Comparison of ENCODE assay signal across 15 mouse cellular contexts in genomic region chr2:28998246-28998645, GRCm38 (mm10). TPM values are rescaled to one million over a fixed set of nuclear protein-coding genes. Genes with fewer than 3 reads are reported as not detected.
DNase-seq lines count a peak whose midpoint lies in the region; ATAC-seq and TF ChIP-seq lines count a peak whose summit lies in the region.
"Had no signal": no experiment of that assay in that cellular context is flagged by ENCODE, and none has a peak within 500 bp of the region (broad histone marks: within the 10 kb centered on the region; RNA-seq: fewer than 3 reads in every experiment).

No protein-coding gene starts in this region.

- no peaks in the 10 kb centered on the region for H3K9me3 ChIP-seq in hindbrain, embryonic 15.5 days
- no peaks in the 10 kb centered on the region for H3K9me3 ChIP-seq in hindbrain, embryonic 12.5 days (replicated peaks)
- H3K9me3 ChIP-seq in hindbrain, postnatal 0 days (ENCODE audit: low read length), result no peaks in the 10 kb centered on the region
- H3K9me3 ChIP-seq: heart, embryonic 13.5 days; kidney, embryonic 15.5 days had no signal

- H3K36me3 ChIP-seq in hindbrain, embryonic 15.5 days, result no peaks in the 10 kb centered on the region
- no peaks in the 10 kb centered on the region for H3K36me3 ChIP-seq in hindbrain, embryonic 12.5 days
- H3K36me3 ChIP-seq in hindbrain, postnatal 0 days (ENCODE audit: insufficient read depth, low read length), result no peaks in the 10 kb centered on the region
- H3K36me3 ChIP-seq: forebrain, embryonic 12.5 days; heart, embryonic 13.5 days; kidney, embryonic 15.5 days had no signal

- peaks cover 16% of the 10 kb centered on the region for H3K4me1 ChIP-seq in hindbrain, embryonic 15.5 days (replicated peaks)
- H3K4me1 ChIP-seq in hindbrain, embryonic 12.5 days, result peaks cover 25% of the 10 kb centered on the region
- H3K4me1 ChIP-seq in hindbrain, postnatal 0 days (ENCODE audit: insufficient read depth, low read length), result peaks cover 5% of the 10 kb centered on the region; the same call in 1 of the 2 replicates
- H3K4me1 ChIP-seq: heart, embryonic 13.5 days; kidney, embryonic 15.5 days had no signal

- 42% methylated on average over 5 of the region's 5 CpGs for WGBS in hindbrain, embryonic 15.5 days
- WGBS in hindbrain, embryonic 12.5 days, result 73% methylated on average over 5 of the region's 5 CpGs
- 51% methylated on average over 5 of the region's 5 CpGs for WGBS in hindbrain, postnatal 0 days

- DNase-seq in adrenal gland, adult 2 months, result peak; percentile 42
- DNase-seq in adrenal gland, adult 18-20 months (ENCODE audit: low spot score in 2 of 2), result no peak
- DNase-seq in adrenal gland, postnatal 25 days, result peak; percentile 37
- DNase-seq in hindbrain, postnatal 0 days (ENCODE audit: low spot score), result peak; percentile 51
- no peak for DNase-seq in spleen, postnatal 14 days (ENCODE audit: low spot score in 2 of 2)
- no peak for DNase-seq in testis, postnatal 14 days (ENCODE audit: low spot score)
- DNase-seq: gastrocnemius, postnatal 10 days; liver; liver, postnatal 0 days; lung, postnatal 4 days had no signal

- H3K27me3 ChIP-seq in hindbrain, embryonic 15.5 days, result peaks cover 7% of the 10 kb centered on the region; the same call in 1 of the 2 replicates
- peaks cover 25% of the 10 kb centered on the region for H3K27me3 ChIP-seq in hindbrain, embryonic 12.5 days
- H3K27me3 ChIP-seq in hindbrain, postnatal 0 days (ENCODE audit: insufficient read depth, low read length), result no peaks in the 10 kb centered on the region

- no peak overlapping the region for H3K4me2 ChIP-seq in hindbrain, embryonic 15.5 days
- no peak overlapping the region for H3K4me2 ChIP-seq in hindbrain, embryonic 12.5 days (replicated peaks)
- no peak overlapping the region for H3K4me2 ChIP-seq in hindbrain, postnatal 0 days (ENCODE audit: low read depth, low read length)
- H3K4me2 ChIP-seq: heart, embryonic 13.5 days; kidney, embryonic 15.5 days had no signal

- ATAC-seq in hindbrain, embryonic 15.5 days (ENCODE audit: low FRiP score, low read depth), result no peak
- no peak for ATAC-seq in hindbrain, embryonic 12.5 days (ENCODE audit: low FRiP score)
- ATAC-seq in hindbrain, postnatal 0 days, result no peak
- ATAC-seq: liver, postnatal 0 days had no signal

- H3K9ac ChIP-seq in hindbrain, embryonic 15.5 days, result no peak overlapping the region
- no peak overlapping the region for H3K9ac ChIP-seq in hindbrain, embryonic 12.5 days
- H3K9ac ChIP-seq in hindbrain, postnatal 0 days (replicated peaks; ENCODE audit: low read length), result no peak overlapping the region
- H3K9ac ChIP-seq: forebrain, embryonic 12.5 days; heart, embryonic 13.5 days; kidney, embryonic 15.5 days; liver, postnatal 0 days had no signal

- peak overlapping the region; percentile 75 for H3K27ac ChIP-seq in hindbrain, embryonic 15.5 days (replicated peaks)
- H3K27ac ChIP-seq in hindbrain, embryonic 12.5 days, result no peak overlapping the region
- H3K27ac ChIP-seq in hindbrain, postnatal 0 days, result peak overlapping the region; percentile 67; the same call in 1 of the 2 replicates
- H3K27ac ChIP-seq: heart, embryonic 13.5 days; kidney, embryonic 15.5 days had no signal

- no peak overlapping the region for H3K4me3 ChIP-seq in hindbrain, embryonic 15.5 days
- H3K4me3 ChIP-seq in hindbrain, embryonic 12.5 days, result no peak overlapping the region
- H3K4me3 ChIP-seq in hindbrain, postnatal 0 days (ENCODE audit: low read length), result no peak overlapping the region
- H3K4me3 ChIP-seq: forebrain, embryonic 12.5 days; heart, embryonic 13.5 days; kidney, embryonic 15.5 days had no signal

- no peak for TF ChIP-seq CTCF in hindbrain, postnatal 0 days (IDR thresholded peaks at IDR 0.05; ENCODE audit: low read depth)

RNA-seq across cellular contexts. Expression of gene Cfap77, which starts 56.6 kb away (rescaled TPM):
- total RNA-seq in adrenal gland, adult 2 months (2021), result under 1 TPM in 1 of 2 experiments, not detected in 1; 0.37 TPM
- polyA plus RNA-seq in adrenal gland, adult 2 months (2012; rRNA removed), result 0.16 TPM in 1 of 2 replicates, not detected in the other
- under 1 TPM; 0.16 to 0.30 TPM for total RNA-seq in adrenal gland, adult 18-20 months (2021)
- 0.78 and 1.5 TPM in 2 replicates for polyA plus RNA-seq in hindbrain, embryonic 15.5 days (2015; fragmentation: Nextera tagmentation; extraction: Ambion mirVana)
- 0.40 and 0.82 TPM in 2 replicates for polyA plus RNA-seq in hindbrain, embryonic 12.5 days (2016; fragmentation: Nextera tagmentation; extraction: Ambion mirVana)
- 0.76 and 0.90 TPM in 2 replicates for total RNA-seq in adrenal gland, postnatal 25 days (2021)
- 0.58 and 0.83 TPM in 2 replicates for total RNA-seq in hindbrain, postnatal 0 days (2014; rRNA removed)
- 0.96 and 1.1 TPM in 2 replicates for polyA plus RNA-seq in hindbrain, postnatal 0 days (2015; fragmentation: Nextera tagmentation; extraction: Ambion mirVana)
- total RNA-seq: gastrocnemius, postnatal 10 days had no signal

Comparison
In these comparisons a context has a peak if more than half of its experiments do, and no peak if none do; other contexts are left out.
1. DNase-seq: peak in adrenal gland, adult 2 months (single experiment), adrenal gland, postnatal 25 days (single experiment) and hindbrain, postnatal 0 days (single experiment); none in adrenal gland, adult 18-20 months (0 of 2), spleen, postnatal 14 days (0 of 2) and testis, postnatal 14 days (single experiment).